Mouse (Mus musculus) right cerebral cortex, postnatal 36 days (tissue): ENCODE measurements around the gene Crybb3.

Source experiments
- DNase-seq, 2 experiments: peaks; one replicate each; pipeline ENCODE4 v3.0.0; 2022; ENCODE audit warnings: low spot score in 2 of 2, mixed read lengths in 1 of 2

The Crybb3 gene

GRCm38 (mm10) chr5:113102455-113102854 is 21.1 kb upstream of the Crybb3 start:
- DNase-seq: no peak

GRCm38 (mm10) chr5:113101457-113101856 is 20.1 kb upstream of the Crybb3 start:
- DNase-seq: peak in 1 of 2 experiments; percentile 64

- DNase-seq: no peak
Observed at GRCm38 (mm10) chr5:113100422-113100821, 19.0 kb upstream of the Crybb3 start.

GRCm38 (mm10) chr5:113099546-113099945 is 18.2 kb upstream of the Crybb3 start:
- peak; percentile 83 to 84 for DNase-seq

GRCm38 (mm10) chr5:113097551-113097950 is 16.2 kb upstream of the Crybb3 start:
- DNase-seq: no peak

- no peak for DNase-seq
Observed at GRCm38 (mm10) chr5:113095456-113095855, 14.1 kb upstream of the Crybb3 start.

GRCm38 (mm10) chr5:113092406-113092805 is 11.0 kb upstream of the Crybb3 start:
- no peak for DNase-seq

- no peak for DNase-seq
Observed at GRCm38 (mm10) chr5:113091162-113091561, 9.8 kb upstream of the Crybb3 start.

GRCm38 (mm10) chr5:113090750-113091149 is 9.4 kb upstream of the Crybb3 start:
- no peak for DNase-seq

- no peak for DNase-seq
Observed at GRCm38 (mm10) chr5:113090077-113090690, 8.8 kb upstream of the Crybb3 start.

GRCm38 (mm10) chr5:113087465-113087864 is 6.1 kb upstream of the Crybb3 start:
- no peak for DNase-seq

GRCm38 (mm10) chr5:113086990-113087389 is 5.6 kb upstream of the Crybb3 start:
- DNase-seq: no peak

GRCm38 (mm10) chr5:113086439-113086838 is 5.1 kb upstream of the Crybb3 start:
- no peak for DNase-seq

- no peak for DNase-seq
Observed at GRCm38 (mm10) chr5:113085931-113086330, 4.5 kb upstream of the Crybb3 start.

- DNase-seq: no peak
Observed at GRCm38 (mm10) chr5:113084309-113084708, 2.9 kb upstream of the Crybb3 start.

- DNase-seq: no peak
Observed at GRCm38 (mm10) chr5:113082356-113083168, 1.2 kb upstream of the Crybb3 start.

- no peak for DNase-seq
Observed at GRCm38 (mm10) chr5:113081020-113081419, 364 bp downstream of the Crybb3 start.

GRCm38 (mm10) chr5:113079783-113080182 is 1.6 kb downstream of the Crybb3 start:
- DNase-seq: no peak

GRCm38 (mm10) chr5:113078686-113079085 is 2.7 kb downstream of the Crybb3 start:
- DNase-seq: no peak

GRCm38 (mm10) chr5:113070017-113070416 is 11.4 kb downstream of the Crybb3 start, which contains the start of gene Crybb2:
Gene Crybb2, minus strand, starts transcription at chr5:113070117.
- DNase-seq: no peak

GRCm38 (mm10) chr5:113054308-113054707 is 27.1 kb downstream of the Crybb3 start:
- peak; percentile 55 to 70 for DNase-seq

GRCm38 (mm10) chr5:113050581-113051185 is 30.7 kb downstream of the Crybb3 start:
- DNase-seq: no peak

- DNase-seq: no peak
Observed at GRCm38 (mm10) chr5:113049876-113050275, 31.5 kb downstream of the Crybb3 start.
